Mouse (Mus musculus) activated CD4-positive, CD25-positive, alpha-beta regulatory T cell, adult 4 months (primary cell): ENCODE measurements around the gene Ppm1b. TPM values are rescaled to one million over a fixed set of nuclear protein-coding genes. Genes with fewer than 3 reads are reported as not detected.

Source experiments
- ATAC-seq: one replicate; pipeline ENCODE4 v1.8.0; 2017
- polyA plus RNA-seq, 2 experiments: library from polyadenylated mRNA; unstranded; fragments of 100-300 nt; shearing (Covaris generic); gene quantifications; one replicate each; pipeline ENCODE4 v1.2.1; 2017

Gene Ppm1b
- polyA plus RNA-seq, 2 experiments from 2014 or later, result 13.7 to 18.1 TPM

- no peak for ATAC-seq
Observed at GRCm38 (mm10) chr17:85025151-85025550, 68.6 kb downstream of the Ppm1b start.

GRCm38 (mm10) chr17:85026436-85026835 is 69.9 kb downstream of the Ppm1b start:
- no peak for ATAC-seq

DNA sequence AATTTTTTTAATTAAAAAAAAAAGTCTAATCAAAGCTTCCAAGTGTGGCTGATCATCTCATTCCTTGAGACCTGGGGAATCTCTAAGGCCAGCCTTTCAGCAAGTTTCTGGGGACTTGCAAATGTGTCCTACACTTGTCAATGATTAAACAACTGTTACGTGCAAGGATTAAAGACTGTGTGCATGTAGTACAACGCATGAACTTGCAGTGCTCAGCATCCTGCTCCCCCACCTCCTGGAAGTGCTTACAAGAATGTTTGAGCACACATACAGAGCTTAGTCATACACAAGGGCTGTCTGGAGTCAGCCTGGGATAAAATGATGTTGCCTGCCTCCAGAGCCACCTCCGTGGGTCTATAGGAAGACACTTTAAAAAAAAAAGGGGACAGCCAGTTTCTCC is 70.7 kb downstream of the Ppm1b start:
- no peak for ATAC-seq

- ATAC-seq, result no peak
Observed at GRCm38 (mm10) chr17:85028093-85028739, 71.7 kb downstream of the Ppm1b start, which contains the start of gene Slc3a1. Slc3a1 (plus strand) TSS chr17:85028376.

DNA sequence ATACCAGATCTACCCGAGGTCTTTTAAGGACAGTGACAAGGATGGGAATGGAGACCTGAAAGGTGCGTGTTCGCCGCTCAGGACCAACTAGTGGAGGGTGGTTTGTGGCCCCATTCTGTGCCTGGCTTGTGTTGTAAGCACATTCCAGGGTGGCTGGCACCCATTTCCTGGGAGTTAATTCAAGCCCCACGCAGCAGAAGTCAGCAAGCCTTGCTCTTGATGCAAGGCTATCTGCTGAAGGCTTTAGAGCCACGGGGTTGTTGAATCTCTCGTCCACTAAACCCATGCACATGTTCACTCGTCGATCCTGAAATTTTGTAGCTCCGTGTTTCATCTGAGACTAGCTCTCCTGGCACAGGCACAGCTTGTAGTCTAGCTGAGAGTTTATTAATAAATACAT is 72.3 kb downstream of the Ppm1b start:
- no peak for ATAC-seq

DNA sequence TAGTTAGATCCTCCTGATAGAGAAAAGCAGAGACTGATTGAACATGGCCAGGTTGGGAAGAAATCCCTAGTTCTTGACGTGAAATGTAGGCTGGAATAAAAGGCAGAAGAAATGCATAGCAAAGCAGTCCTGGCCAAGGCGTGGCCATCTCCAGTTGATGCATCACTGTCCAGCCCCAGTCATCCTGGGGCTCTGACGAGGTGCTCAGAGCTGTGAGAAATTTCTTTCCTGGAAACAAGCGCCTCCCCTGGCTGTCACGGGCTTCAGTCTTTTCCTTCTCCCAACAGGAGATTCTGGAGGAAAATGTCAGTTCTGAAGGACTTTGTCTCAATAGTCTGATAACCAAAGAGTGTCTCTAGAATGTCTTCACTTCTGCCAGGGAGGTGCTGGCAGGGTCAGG is 74.1 kb downstream of the Ppm1b start:
- ATAC-seq, result no peak

- ATAC-seq, result no peak
Observed at GRCm38 (mm10) chr17:85033087-85033486, 76.5 kb downstream of the Ppm1b start.

- no peak for ATAC-seq
Observed at GRCm38 (mm10) chr17:85034068-85034467, 77.5 kb downstream of the Ppm1b start.

DNA sequence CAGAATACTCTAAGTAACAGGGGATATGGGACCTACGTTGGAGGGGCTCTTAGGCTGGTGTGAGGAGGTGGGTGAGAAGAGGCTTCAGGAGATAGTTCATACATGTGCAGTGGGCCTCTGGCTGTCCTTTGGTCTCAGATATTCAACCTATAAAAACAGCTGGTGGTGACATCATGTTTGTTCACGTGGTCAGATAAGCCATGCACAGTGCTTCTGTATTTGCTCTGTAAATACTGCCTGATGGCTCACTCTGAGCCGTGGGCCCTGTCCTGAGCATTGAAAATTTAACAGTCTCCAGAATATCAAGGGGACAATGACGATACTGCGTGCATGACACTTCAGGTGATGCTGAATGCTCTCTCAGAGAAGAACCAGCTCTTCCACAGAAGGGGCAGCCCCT is 81.3 kb downstream of the Ppm1b start:
- no peak for ATAC-seq

DNA sequence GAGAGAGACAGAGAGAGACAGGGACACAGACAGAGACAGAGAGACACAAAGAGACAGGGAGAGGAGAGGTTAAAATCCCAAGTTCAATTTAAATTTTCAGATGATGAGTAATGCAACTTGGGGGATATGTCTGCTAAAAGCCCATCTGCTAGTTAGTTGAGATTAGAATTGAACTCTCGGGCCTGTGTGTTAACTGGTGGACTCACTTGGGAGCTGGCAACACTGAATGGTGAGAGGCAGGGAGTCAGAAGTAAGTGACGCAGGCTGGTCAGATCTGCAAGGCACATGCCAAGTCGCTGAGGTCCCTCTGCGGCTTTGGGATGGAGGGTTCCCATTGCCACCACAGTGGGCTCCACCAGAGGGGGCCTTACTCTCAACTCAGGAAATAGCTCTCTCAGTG is 81.8 kb downstream of the Ppm1b start:
- no peak for ATAC-seq

DNA sequence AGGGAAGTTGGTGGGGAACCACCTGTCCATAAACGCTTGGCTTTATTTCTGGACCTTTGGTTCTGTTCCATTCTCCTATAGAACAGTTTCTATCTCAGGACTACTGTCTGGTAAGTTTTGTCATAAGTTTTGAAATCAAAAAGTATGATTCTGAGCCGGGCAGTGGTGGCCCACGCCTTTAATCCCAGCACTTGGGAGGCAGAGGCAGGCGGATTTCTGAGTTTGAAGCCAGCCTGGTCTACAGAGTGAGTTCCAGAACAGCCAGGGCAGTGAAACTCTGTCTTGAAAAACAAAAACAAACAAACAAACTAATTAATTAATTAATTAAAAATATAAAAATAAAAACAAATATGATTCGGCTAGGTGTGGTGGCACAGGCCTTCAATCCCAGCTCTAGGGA is 82.2 kb downstream of the Ppm1b start:
- ATAC-seq, result no peak

DNA sequence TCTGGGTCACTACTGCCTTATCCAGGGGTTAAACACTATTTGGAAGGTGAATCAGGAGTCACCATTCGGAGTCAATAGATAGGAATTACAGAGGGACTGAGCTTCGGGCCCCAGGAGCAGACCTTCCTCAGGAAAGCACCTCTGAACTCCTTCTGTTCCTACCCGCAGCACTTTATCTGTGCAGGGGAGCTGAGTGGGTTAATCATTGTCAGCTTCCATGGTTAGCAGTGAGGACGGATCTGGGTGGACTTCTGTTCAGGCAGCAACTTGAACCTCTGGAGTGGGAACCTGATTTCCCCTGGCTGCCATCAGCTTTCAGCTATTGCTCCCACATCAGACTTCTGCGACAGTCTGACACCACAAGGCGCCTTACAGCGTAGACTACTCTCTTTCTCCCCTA is 84.4 kb downstream of the Ppm1b start:
- ATAC-seq, result no peak

GRCm38 (mm10) chr17:85042419-85042818 is 85.9 kb downstream of the Ppm1b start:
- no peak for ATAC-seq

DNA sequence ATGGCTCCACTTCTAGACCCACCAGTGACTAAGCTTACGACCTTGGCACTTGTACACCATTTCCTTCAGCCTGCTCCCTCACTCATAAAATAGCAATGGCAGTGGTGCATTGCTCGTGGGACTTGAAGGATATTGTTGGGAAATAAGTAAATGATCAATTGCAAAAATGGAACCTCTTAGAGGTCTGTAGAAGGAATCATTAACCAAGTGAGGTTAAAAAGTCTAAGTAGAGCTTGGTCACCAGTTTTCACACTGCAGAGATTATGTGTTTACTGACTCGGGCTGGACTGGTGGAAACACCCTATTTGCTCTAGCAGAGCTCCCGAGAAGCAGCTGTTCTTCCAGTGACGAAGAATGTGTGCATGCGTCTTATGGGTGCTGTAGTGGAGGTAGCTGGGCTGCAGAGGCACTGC is 86.9 kb downstream of the Ppm1b start:
- no peak for ATAC-seq

- ATAC-seq, result no peak
Observed at GRCm38 (mm10) chr17:85044466-85044865, 87.9 kb downstream of the Ppm1b start.

- ATAC-seq, result no peak
Observed at GRCm38 (mm10) chr17:85045160-85045559, 88.6 kb downstream of the Ppm1b start.

GRCm38 (mm10) chr17:85048379-85048778 is 91.8 kb downstream of the Ppm1b start:
- ATAC-seq, result no peak

DNA sequence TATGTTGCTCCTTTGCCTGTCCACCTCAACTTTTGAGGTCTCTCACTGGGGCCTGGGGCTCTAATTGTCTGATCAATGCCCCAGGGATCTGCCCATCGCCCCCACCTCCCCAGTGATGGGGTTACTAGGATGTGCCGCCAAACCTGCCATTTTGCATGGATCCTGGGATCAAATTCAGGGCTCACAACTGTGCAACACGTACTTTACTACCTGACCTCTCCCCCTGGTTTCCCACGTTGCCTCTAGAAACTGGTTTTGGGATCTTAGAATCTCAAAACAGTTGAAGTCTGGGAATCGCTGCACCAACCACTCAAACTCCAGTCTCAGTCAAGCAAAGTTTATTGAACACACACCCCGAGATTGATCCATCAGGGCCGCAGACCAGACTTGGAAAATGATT is 101.7 kb downstream of the Ppm1b start:
- ATAC-seq, result no peak

DNA sequence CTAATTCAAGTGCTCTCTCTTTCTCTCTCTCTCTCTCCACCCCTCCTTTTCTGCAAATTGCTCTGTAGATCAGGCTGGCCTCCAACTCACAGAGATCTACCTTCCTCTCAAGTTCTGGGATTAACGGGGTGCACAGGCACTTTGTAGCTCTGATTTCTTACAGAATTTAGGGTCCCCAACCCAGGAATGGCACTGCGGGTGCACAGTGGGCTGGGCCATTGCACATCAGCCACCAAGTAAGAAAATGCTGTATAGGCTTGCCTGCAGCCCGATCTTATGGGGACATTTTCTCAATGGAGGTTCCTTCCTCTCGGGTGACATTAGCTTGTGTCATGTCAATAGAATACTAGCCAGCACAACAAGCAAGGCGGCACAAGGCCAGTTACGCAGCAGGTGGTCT is 102.6 kb downstream of the Ppm1b start:
- ATAC-seq, result no peak

DNA sequence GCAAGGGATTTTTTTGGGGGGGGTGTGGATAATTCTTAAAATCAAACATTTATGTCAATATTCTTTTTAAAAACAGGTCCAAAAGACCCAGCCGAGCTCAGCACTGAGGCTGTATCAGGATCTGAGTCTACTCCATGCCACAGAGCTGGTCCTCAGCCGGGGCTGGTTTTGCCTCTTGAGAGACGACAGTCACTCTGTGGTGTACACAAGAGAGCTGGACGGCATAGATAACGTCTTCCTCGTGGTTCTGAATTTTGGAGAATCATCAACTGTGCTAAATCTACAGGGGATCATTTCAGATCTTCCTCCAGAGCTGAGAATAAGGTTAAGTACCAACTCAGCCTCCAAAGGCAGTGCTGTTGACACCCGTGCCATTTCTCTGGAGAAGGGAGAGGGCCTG is 107.0 kb downstream of the Ppm1b start:
- ATAC-seq, result no peak

DNA sequence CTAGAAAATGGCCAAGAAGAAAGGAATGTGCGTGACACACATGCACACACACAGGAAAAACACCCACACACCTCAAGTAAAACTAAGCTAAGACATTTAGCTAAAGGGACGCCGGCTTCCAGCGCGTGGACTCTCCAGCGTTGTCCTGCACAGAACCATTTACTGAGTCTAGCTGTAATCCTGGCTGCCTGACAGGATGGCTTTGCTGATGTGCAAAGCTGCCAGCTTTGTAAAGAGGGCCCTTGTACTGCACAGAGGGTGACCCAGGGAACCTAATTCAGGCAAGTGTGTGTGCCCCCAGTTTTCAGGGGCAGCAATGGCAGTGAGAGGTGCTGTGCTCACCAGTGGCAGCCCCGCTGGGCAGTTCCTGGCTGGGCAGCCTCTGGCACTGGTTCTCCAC is 110.8 kb downstream of the Ppm1b start:
- ATAC-seq, result no peak

DNA sequence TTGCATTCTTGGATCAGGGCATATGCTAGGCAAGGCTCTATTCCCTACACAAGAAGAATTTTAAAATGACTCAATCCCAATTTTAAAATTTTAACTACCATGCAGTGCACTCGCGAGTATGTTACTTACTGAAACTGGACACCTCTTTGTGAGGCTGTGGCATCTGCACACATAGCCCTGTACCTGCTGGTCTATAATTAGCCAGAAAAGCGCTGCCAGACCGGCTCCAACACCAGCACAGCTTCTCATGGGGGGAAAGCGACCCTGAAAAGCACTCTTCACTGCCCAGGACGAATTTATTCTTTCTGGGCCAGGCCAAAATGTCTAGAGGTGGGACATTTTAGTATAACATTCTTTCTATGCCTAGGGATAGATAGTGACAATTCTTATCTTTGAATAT is 114.1 kb downstream of the Ppm1b start:
- ATAC-seq, result no peak

DNA sequence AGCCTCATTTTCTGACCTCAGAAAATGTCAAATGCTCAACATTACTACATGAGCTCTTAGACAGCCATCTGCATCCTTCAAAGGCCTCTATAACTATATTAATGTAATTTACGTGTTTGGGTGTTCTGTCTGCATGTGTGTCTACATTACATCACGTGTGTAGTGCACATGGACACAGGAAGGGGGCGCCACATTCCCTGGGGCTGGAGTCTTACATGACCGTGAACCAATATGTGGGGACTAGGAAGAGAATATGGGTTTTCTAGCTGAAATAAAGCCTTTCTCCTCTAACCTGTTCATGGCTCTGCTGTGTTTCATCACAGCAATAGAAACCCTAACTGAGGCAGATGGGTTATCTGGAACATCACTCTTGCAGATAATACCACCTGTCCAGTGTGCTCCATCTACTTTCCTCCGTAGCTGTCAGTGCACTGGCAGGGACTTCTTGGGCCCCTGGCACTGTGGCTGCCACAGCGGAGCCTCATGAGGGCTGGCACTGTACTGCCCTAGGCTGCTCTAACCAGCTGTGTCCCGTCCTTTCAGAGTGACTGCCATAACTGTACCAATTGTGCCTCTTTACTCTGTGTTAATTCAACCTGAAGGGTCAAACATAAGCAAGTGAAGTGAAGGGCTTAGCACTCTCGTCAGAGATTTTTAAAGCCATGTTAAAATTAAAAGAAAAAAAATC is 114.7 kb downstream of the Ppm1b start:
- ATAC-seq, result no peak

DNA sequence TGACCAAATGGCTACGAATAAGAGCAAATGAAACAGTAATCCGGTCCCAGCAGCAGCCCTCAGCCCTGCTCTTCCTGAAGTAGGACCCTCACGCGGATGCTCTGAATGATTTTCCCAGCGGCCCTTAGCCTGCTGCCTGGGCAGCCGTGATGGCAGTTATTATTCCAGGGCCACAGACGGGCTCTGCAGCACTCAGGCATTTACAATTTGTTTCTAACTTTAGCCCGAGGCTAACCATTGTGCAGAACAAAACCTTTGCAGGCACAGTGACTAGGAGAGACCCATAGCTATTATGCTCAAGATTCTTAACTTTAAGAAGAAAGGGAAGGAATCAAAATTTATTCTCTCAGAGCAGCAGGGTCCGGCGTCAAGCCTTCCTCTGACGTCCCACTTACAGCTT is 115.8 kb downstream of the Ppm1b start:
- no peak for ATAC-seq

GRCm38 (mm10) chr17:85073214-85073613 is 116.7 kb downstream of the Ppm1b start:
- no peak for ATAC-seq
